Mouse (Mus musculus) leukemia stem cell, adult 10-12 weeks (primary cell): Measurements from ENCODE around the gene Vmn1r19. TPM values are rescaled to one million over a fixed set of nuclear protein-coding genes. Genes with fewer than 3 reads are reported as not detected.

ENCODE experiments used
- polyA plus RNA-seq: library from polyadenylated mRNA; stranded (reverse); fragments of >175 nt; gene quantifications from 2 replicates; pipeline ENCODE4 v1.2.3, GENCODE M21; 2012; ENCODE audit warnings: low replicate concordance

Vmn1r19 gene
- not detected in 2 replicates for polyA plus RNA-seq

DNA sequence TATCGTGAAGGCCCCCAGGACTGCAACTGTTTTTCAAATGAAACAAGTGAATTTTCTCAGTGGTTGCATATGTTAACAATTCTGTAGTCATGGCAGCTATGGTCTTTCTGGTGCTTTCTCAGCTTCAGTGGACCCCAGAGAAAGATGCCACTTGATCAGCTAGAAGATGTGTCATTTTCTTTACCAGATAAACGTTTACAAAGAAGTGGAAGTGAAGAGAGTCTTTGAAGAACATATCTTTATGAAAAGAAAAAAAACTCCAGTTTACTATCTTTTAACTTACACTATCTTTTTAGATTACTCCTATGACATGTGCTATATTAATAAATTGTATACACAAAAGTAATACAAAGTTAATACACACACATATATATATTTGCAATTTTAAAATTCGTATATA is at the start of gene Vmn1r19:
Vmn1r19 (plus strand) TSS at position 301 of the 400 bp plus-strand sequence.

GRCm38 (mm10) chr6:57363627-57364026 is 40.0 kb upstream of the Vmn1r19 start, which contains the start of gene Vmn1r17:
Gene Vmn1r17 (minus strand): TSS chr6:57363727.

DNA sequence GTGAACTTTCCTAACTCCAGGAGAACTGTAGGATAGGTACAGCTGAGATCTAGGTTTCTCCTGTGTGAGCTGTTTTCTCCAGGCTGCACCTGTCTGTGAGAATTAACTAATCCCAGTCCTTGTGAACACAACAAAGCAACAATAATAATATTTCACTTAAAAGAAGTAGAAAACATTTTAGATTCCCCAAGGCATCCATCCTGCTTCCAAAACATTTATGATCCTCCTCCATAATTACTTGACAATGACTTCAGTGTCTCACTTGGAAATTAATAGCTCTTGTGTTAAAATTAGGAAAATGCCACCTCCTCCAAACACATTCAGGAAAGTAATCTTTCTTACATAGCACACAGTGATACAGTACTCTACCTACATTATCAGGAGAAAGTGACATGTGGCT is 7.9 kb upstream of the Vmn1r19 start, which contains the start of gene Vmn1r18:
Vmn1r18 (minus strand) TSS at position 101 of the 400 bp plus-strand sequence.

DNA sequence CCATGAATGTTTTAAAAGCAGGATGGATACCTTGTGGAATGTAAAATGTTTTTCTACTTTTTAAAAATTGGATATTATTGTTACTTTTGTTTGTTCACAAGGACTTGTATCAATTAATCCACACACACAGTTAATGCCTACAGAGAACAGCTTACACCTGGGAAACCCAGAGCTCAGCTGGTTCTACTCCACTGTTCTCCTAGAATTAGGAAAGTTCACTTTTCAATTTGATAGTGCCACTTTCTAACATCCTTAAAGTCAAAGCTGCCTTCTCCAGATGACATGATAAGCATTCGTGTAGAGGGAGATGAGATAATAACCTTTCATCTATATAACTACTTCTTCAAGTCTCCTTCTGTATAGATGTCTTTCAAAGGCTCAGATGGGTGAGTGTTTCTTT is 25.1 kb downstream of the Vmn1r19 start, which contains the start of gene Vmn1r20:
Vmn1r20 (plus strand) TSS at position 301 of the 400 bp plus-strand sequence.

Other genes with a start within 250 kb of the Vmn1r19 start
- gene Vmn1r12, start 246.9 kb upstream of the Vmn1r19 start, polyA plus RNA-seq: not detected in 2 replicates
- not detected in 2 replicates for gene Vmn1r13, start 200.5 kb upstream of the Vmn1r19 start, polyA plus RNA-seq
- gene Vmn1r14, start 172.1 kb upstream of the Vmn1r19 start, polyA plus RNA-seq: not detected in 2 replicates
- gene Vmn1r15, start 145.8 kb upstream of the Vmn1r19 start, polyA plus RNA-seq: not detected in 2 replicates
- not detected in 2 replicates for gene Vmn1r16, start 74.3 kb upstream of the Vmn1r19 start, polyA plus RNA-seq
- not detected in 2 replicates for gene Vmn1r17, start 40.1 kb upstream of the Vmn1r19 start, polyA plus RNA-seq
- not detected in 2 replicates for gene Vmn1r18, start 8.0 kb upstream of the Vmn1r19 start, polyA plus RNA-seq
- not detected in 2 replicates for gene Vmn1r20, start 25.1 kb downstream of the Vmn1r19 start, polyA plus RNA-seq
- gene Ppm1k, start 131.7 kb downstream of the Vmn1r19 start, polyA plus RNA-seq: 0.03 and 0.08 TPM in 2 replicates
- gene Herc6, start 177.2 kb downstream of the Vmn1r19 start, polyA plus RNA-seq: 19.3 and 37.1 TPM in 2 replicates